ENCODE assay signal across 7 mouse cellular contexts in the genomic region with DNA sequence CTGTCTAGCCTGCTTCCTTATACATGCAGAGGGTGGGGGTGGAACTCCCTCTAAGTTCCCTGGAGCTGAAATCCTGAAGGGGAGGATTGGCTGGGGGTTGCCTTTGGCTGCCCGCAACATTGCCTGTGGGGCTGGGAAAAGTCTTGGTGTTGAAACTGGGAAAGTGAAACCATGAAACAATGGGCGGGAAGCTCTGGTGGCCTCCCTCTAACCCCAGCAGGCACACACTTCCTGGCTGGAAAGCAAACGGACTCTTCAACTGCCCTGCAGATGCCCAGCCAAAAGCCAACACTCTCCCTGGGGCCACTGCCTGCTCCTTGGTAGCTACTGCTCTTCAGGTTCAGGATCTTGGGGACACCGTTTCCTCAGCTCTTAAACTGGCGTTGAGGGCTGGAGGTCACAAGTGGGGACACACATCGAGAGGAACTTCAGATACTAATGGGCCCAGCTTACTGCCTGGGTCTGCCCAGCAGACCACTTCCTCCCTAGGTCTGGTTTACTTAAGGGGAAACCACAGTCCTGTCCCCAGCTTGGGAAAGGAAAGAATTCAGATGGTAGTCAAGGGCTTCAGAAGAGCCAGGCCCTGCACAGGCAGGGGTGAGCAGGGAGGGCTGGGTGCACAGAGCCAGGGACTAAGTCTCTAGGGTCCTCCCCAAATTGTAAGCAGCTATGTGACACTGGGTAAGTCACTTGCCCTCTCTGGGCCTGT. TPM values are rescaled to one million over a fixed set of nuclear protein-coding genes. Genes with fewer than 3 reads are reported as not detected.
DNase-seq lines count a peak whose midpoint lies in the region; ATAC-seq and TF ChIP-seq lines count a peak whose summit lies in the region.

No protein-coding gene starts in this region.

- H3K4me2 ChIP-seq in heart, embryonic 13.5 days: peak overlapping the region; percentile 82
- H3K4me2 ChIP-seq in kidney, postnatal 0 days (ENCODE audit: low read length): peak overlapping the region; percentile 84

- H3K27ac ChIP-seq in heart, embryonic 13.5 days (replicated peaks): peak overlapping the region; percentile 88
- peak overlapping the region; percentile 87 for H3K27ac ChIP-seq in kidney, postnatal 0 days

- ATAC-seq in CD4-positive, CD25-positive, alpha-beta regulatory T cell, adult 4 months: peak; percentile 17
- ATAC-seq in heart, embryonic 13.5 days (ENCODE audit: extremely low read depth, insufficient number of reproducible peaks, low FRiP score, low TSS enrichment): no peak
- 0 out of 2 replicates have a peak, but pooled peaks have one; percentile 8 for ATAC-seq in kidney, postnatal 0 days (replicated peaks; ENCODE audit: low FRiP score, low read depth)
- no peak for ATAC-seq in megakaryocyte-erythroid progenitor cell, adult 5-6 weeks (replicated peaks; ENCODE audit: low FRiP score, low TSS enrichment, poor library complexity, severe bottlenecking)

- peaks cover 38% of the 10 kb centered on the region for H3K4me1 ChIP-seq in heart, embryonic 13.5 days
- peaks cover 25% of the 10 kb centered on the region for H3K4me1 ChIP-seq in kidney, postnatal 0 days (replicated peaks; ENCODE audit: insufficient read depth, low read length)

- DNase-seq in ZHBTc4 (ENCODE audit: low read depth, low spot score): peak; percentile 35
- DNase-seq in kidney, postnatal 0 days (ENCODE audit: low spot score): peak; percentile 77
- peak; percentile 76 to 80 for DNase-seq in lung, postnatal 4 days
- DNase-seq in right cerebral cortex, postnatal 36 days (ENCODE audit: low spot score in 2 of 2): no peak

- TF ChIP-seq CTCF in kidney, postnatal 0 days (IDR thresholded peaks at IDR 0.05; ENCODE audit: low read depth): no peak

- H3K4me3 ChIP-seq in heart, embryonic 13.5 days: peak overlapping the region; percentile 67
- peak overlapping the region; percentile 74 for H3K4me3 ChIP-seq in kidney, postnatal 0 days (replicated peaks; ENCODE audit: low read depth, low read length)

- no peaks in the 10 kb centered on the region for H3K9me3 ChIP-seq in heart, embryonic 13.5 days
- H3K9me3 ChIP-seq in kidney, postnatal 0 days (replicated peaks; ENCODE audit: low read length): no peaks in the 10 kb centered on the region

- H3K36me3 ChIP-seq in heart, embryonic 13.5 days: peaks cover 58% of the 10 kb centered on the region
- peaks cover 47% of the 10 kb centered on the region for H3K36me3 ChIP-seq in kidney, postnatal 0 days (ENCODE audit: insufficient read depth, low read length)

- H3K27me3 ChIP-seq in heart, embryonic 13.5 days (replicated peaks): no peaks in the 10 kb centered on the region
- H3K27me3 ChIP-seq in kidney, postnatal 0 days (ENCODE audit: insufficient read depth, low read length): no peaks in the 10 kb centered on the region

- WGBS in heart, embryonic 13.5 days: 31% methylated on average over 6 of the region's 6 CpGs
- 16% methylated on average over 6 of the region's 6 CpGs for WGBS in kidney, postnatal 0 days

- H3K9ac ChIP-seq in heart, embryonic 13.5 days: peak overlapping the region; percentile 84
- H3K9ac ChIP-seq in kidney, postnatal 0 days (ENCODE audit: low read depth, low read length): peak overlapping the region; percentile 71; the same call in 1 of the 2 replicates

RNA-seq across cellular contexts. Expression of a gene that starts 1.5 kb away (rescaled TPM):
- 100 to 1,000 TPM in 1 of 2 experiments, 10 to 100 TPM in 1; 51.3 to 100 TPM for polyA plus RNA-seq in CD4-positive, CD25-positive, alpha-beta regulatory T cell, adult 4 months (2017; shearing (Covaris generic))
- polyA plus RNA-seq in heart, embryonic 13.5 days (2015; fragmentation: Nextera tagmentation; extraction: Ambion mirVana): 22.7 and 25.1 TPM in 2 replicates
- polyA plus RNA-seq in kidney, postnatal 0 days (2015; fragmentation: Nextera tagmentation; extraction: Ambion mirVana): 31.4 and 33.0 TPM in 2 replicates
- total RNA-seq in megakaryocyte-erythroid progenitor cell, adult 5-6 weeks (2014; fragmentation: Nextera tagmentation): 27.6 and 37.7 TPM in 2 replicates
- 6.7 and 44.0 TPM in 2 replicates for total RNA-seq in megakaryocyte-erythroid progenitor cell, adult 5-6 weeks (2017)

RNA-seq across cellular contexts. Expression of a gene that starts 7.2 kb away (rescaled TPM):
- polyA plus RNA-seq in CD4-positive, CD25-positive, alpha-beta regulatory T cell, adult 4 months (2017; shearing (Covaris generic)): 100 to 1,000 TPM; 219 to 234 TPM
- polyA plus RNA-seq in heart, embryonic 13.5 days (2015; fragmentation: Nextera tagmentation; extraction: Ambion mirVana): 361 and 400 TPM in 2 replicates
- polyA plus RNA-seq in kidney, postnatal 0 days (2015; fragmentation: Nextera tagmentation; extraction: Ambion mirVana): 417 and 423 TPM in 2 replicates
- 175 and 218 TPM in 2 replicates for total RNA-seq in megakaryocyte-erythroid progenitor cell, adult 5-6 weeks (2014; fragmentation: Nextera tagmentation)
- 54.3 and 59.0 TPM in 2 replicates for total RNA-seq in megakaryocyte-erythroid progenitor cell, adult 5-6 weeks (2017)

RNA-seq across cellular contexts. Expression of a gene that starts 24.2 kb away (rescaled TPM):
- polyA plus RNA-seq in CD4-positive, CD25-positive, alpha-beta regulatory T cell, adult 4 months (2017; shearing (Covaris generic)): under 1 TPM in 1 of 2 experiments, not detected in 1; 0.85 TPM
- 2.2 and 2.3 TPM in 2 replicates for polyA plus RNA-seq in heart, embryonic 13.5 days (2015; fragmentation: Nextera tagmentation; extraction: Ambion mirVana)
- 3.8 and 3.9 TPM in 2 replicates for polyA plus RNA-seq in kidney, postnatal 0 days (2015; fragmentation: Nextera tagmentation; extraction: Ambion mirVana)
- total RNA-seq in megakaryocyte-erythroid progenitor cell, adult 5-6 weeks (2014; fragmentation: Nextera tagmentation): 3.9 TPM in 1 of 2 replicates, not detected in the other
- total RNA-seq in megakaryocyte-erythroid progenitor cell, adult 5-6 weeks (2017): not detected in 2 replicates

RNA-seq across cellular contexts. Expression of a gene that starts 29.6 kb away (rescaled TPM):
- 10 to 100 TPM; 20.8 to 54.2 TPM for polyA plus RNA-seq in CD4-positive, CD25-positive, alpha-beta regulatory T cell, adult 4 months (2017; shearing (Covaris generic))
- 12.4 and 13.6 TPM in 2 replicates for polyA plus RNA-seq in heart, embryonic 13.5 days (2015; fragmentation: Nextera tagmentation; extraction: Ambion mirVana)
- polyA plus RNA-seq in kidney, postnatal 0 days (2015; fragmentation: Nextera tagmentation; extraction: Ambion mirVana): 24.2 and 25.5 TPM in 2 replicates
- 9.1 and 10.4 TPM in 2 replicates for total RNA-seq in megakaryocyte-erythroid progenitor cell, adult 5-6 weeks (2014; fragmentation: Nextera tagmentation)
- total RNA-seq in megakaryocyte-erythroid progenitor cell, adult 5-6 weeks (2017): 3.9 and 16.4 TPM in 2 replicates

RNA-seq across cellular contexts. Expression of a gene that starts 53.0 kb away (rescaled TPM):
- not detected for polyA plus RNA-seq in CD4-positive, CD25-positive, alpha-beta regulatory T cell, adult 4 months (2017; shearing (Covaris generic))
- polyA plus RNA-seq in heart, embryonic 13.5 days (2015; fragmentation: Nextera tagmentation; extraction: Ambion mirVana): not detected in 2 replicates
- polyA plus RNA-seq in kidney, postnatal 0 days (2015; fragmentation: Nextera tagmentation; extraction: Ambion mirVana): 0.07 TPM in 1 of 2 replicates, not detected in the other
- not detected in 2 replicates for total RNA-seq in megakaryocyte-erythroid progenitor cell, adult 5-6 weeks (2014; fragmentation: Nextera tagmentation)
- not detected in 2 replicates for total RNA-seq in megakaryocyte-erythroid progenitor cell, adult 5-6 weeks (2017)

Comparison
In these comparisons a context has a peak if more than half of its experiments do, and no peak if none do; other contexts are left out.
1. ATAC-seq: peak in CD4-positive, CD25-positive, alpha-beta regulatory T cell, adult 4 months (single experiment) and kidney, postnatal 0 days (single experiment); none in heart, embryonic 13.5 days (single experiment) and megakaryocyte-erythroid progenitor cell, adult 5-6 weeks (single experiment).
2. DNase-seq: peak in ZHBTc4 (single experiment), kidney, postnatal 0 days (single experiment) and lung, postnatal 4 days (2 of 2); none in right cerebral cortex, postnatal 36 days (0 of 2).